Mouse (Mus musculus): Measurements from ENCODE around the gene Itih4. TPM values are rescaled to one million over a fixed set of nuclear protein-coding genes. Genes with fewer than 3 reads are reported as not detected.

Gene Itih4
- polyA plus RNA-seq, 1 experiment = not detected

- H3K27me3 ChIP-seq (ENCODE audit: control insufficient read depth, insufficient read depth, low read length) = no peaks in the 10 kb centered on the region
- H3K27ac ChIP-seq (ENCODE audit: insufficient read depth, low read depth, low read length) = no peak overlapping the region
- H3K4me1 ChIP-seq (ENCODE audit: control insufficient read depth, insufficient read depth, insufficient read length, low read length) = no peaks in the 10 kb centered on the region
- H3K36me3 ChIP-seq (ENCODE audit: control insufficient read depth, insufficient read depth, low read length) = no peaks in the 10 kb centered on the region
- TF ChIP-seq CTCF (IDR thresholded peaks at IDR 0.05; ENCODE audit: extremely low read depth, insufficient read length, insufficient replicate concordance, low read depth, low read length) = no peak
- TF ChIP-seq POLR2A (IDR thresholded peaks at IDR 0.05; ENCODE audit: low read depth, low read length) = no peak
- no peak overlapping the region for H3K4me3 ChIP-seq (ENCODE audit: low read depth, low read length)
- WGBS = 72% methylated on average over 3 of the region's 3 CpGs
Observed at GRCm38 (mm10) chr14:30899972-30900371, 13.7 kb downstream of the Itih4 start.

- Histone ChIP-seq H3K36me3 (ENCODE audit: control insufficient read depth, insufficient read depth, low read length) (no peaks in the 10 kb centered on the region), H3K4me3 (ENCODE audit: low read depth, low read length) (no peak overlapping the region), H3K4me1 (ENCODE audit: control insufficient read depth, insufficient read depth, insufficient read length, low read length) (no peaks in the 10 kb centered on the region), H3K27ac (ENCODE audit: insufficient read depth, low read depth, low read length) (no peak overlapping the region), H3K27me3 (ENCODE audit: control insufficient read depth, insufficient read depth, low read length) (no peaks in the 10 kb centered on the region)
- TF ChIP-seq POLR2A (IDR thresholded peaks at IDR 0.05; ENCODE audit: low read depth, low read length) (no peak), CTCF (IDR thresholded peaks at IDR 0.05; ENCODE audit: extremely low read depth, insufficient read length, insufficient replicate concordance, low read depth, low read length) (no peak)
- 82% methylated on average over 5 of the region's 5 CpGs for WGBS
Observed at GRCm38 (mm10) chr14:30902628-30903027, 16.4 kb downstream of the Itih4 start.

GRCm38 (mm10) chr14:30903036-30903435 lies 16.8 kb downstream of the Itih4 start:
- WGBS = 41% methylated on average over 3 of the region's 3 CpGs
- Histone ChIP-seq H3K4me1 (ENCODE audit: control insufficient read depth, insufficient read depth, insufficient read length, low read length) (no peaks in the 10 kb centered on the region), H3K36me3 (ENCODE audit: control insufficient read depth, insufficient read depth, low read length) (no peaks in the 10 kb centered on the region), H3K4me3 (ENCODE audit: low read depth, low read length) (no peak overlapping the region), H3K27me3 (ENCODE audit: control insufficient read depth, insufficient read depth, low read length) (no peaks in the 10 kb centered on the region), H3K27ac (ENCODE audit: insufficient read depth, low read depth, low read length) (no peak overlapping the region)
- TF ChIP-seq CTCF (IDR thresholded peaks at IDR 0.05; ENCODE audit: extremely low read depth, insufficient read length, insufficient replicate concordance, low read depth, low read length) (no peak), POLR2A (IDR thresholded peaks at IDR 0.05; ENCODE audit: low read depth, low read length) (no peak)

GRCm38 (mm10) chr14:30904307-30904706 lies 18.0 kb downstream of the Itih4 start:
- Histone ChIP-seq H3K27ac (ENCODE audit: insufficient read depth, low read depth, low read length) (no peak overlapping the region), H3K36me3 (ENCODE audit: control insufficient read depth, insufficient read depth, low read length) (no peaks in the 10 kb centered on the region), H3K4me3 (ENCODE audit: low read depth, low read length) (no peak overlapping the region), H3K27me3 (ENCODE audit: control insufficient read depth, insufficient read depth, low read length) (no peaks in the 10 kb centered on the region), H3K4me1 (ENCODE audit: control insufficient read depth, insufficient read depth, insufficient read length, low read length) (no peaks in the 10 kb centered on the region)
- 81% methylated on average over 8 of the region's 8 CpGs for WGBS
- TF ChIP-seq CTCF (IDR thresholded peaks at IDR 0.05; ENCODE audit: extremely low read depth, insufficient read length, insufficient replicate concordance, low read depth, low read length) = no peak
- TF ChIP-seq POLR2A (IDR thresholded peaks at IDR 0.05; ENCODE audit: low read depth, low read length) = no peak

GRCm38 (mm10) chr14:30906001-30906400 lies 19.7 kb downstream of the Itih4 start:
- H3K27me3 ChIP-seq (ENCODE audit: control insufficient read depth, insufficient read depth, low read length) = no peaks in the 10 kb centered on the region
- no peaks in the 10 kb centered on the region for H3K4me1 ChIP-seq (ENCODE audit: control insufficient read depth, insufficient read depth, insufficient read length, low read length)
- H3K27ac ChIP-seq (ENCODE audit: insufficient read depth, low read depth, low read length) = no peak overlapping the region
- no peak overlapping the region for H3K4me3 ChIP-seq (ENCODE audit: low read depth, low read length)
- TF ChIP-seq CTCF (IDR thresholded peaks at IDR 0.05; ENCODE audit: extremely low read depth, insufficient read length, insufficient replicate concordance, low read depth, low read length) (no peak), POLR2A (IDR thresholded peaks at IDR 0.05; ENCODE audit: low read depth, low read length) (no peak)
- 90% methylated on average over 6 of the region's 6 CpGs for WGBS
- H3K36me3 ChIP-seq (ENCODE audit: control insufficient read depth, insufficient read depth, low read length) = no peaks in the 10 kb centered on the region

- Histone ChIP-seq H3K27ac (ENCODE audit: insufficient read depth, low read depth, low read length) (peak overlapping the region; percentile 8; the same call in 1 of the 2 replicates), H3K4me3 (ENCODE audit: low read depth, low read length) (no peak overlapping the region), H3K36me3 (ENCODE audit: control insufficient read depth, insufficient read depth, low read length) (no peaks in the 10 kb centered on the region), H3K4me1 (ENCODE audit: control insufficient read depth, insufficient read depth, insufficient read length, low read length) (no peaks in the 10 kb centered on the region), H3K27me3 (ENCODE audit: control insufficient read depth, insufficient read depth, low read length) (no peaks in the 10 kb centered on the region)
- WGBS = 49% methylated on average over 3 of the region's 3 CpGs
- no peak for TF ChIP-seq CTCF (IDR thresholded peaks at IDR 0.05; ENCODE audit: extremely low read depth, insufficient read length, insufficient replicate concordance, low read depth, low read length)
- no peak for TF ChIP-seq POLR2A (IDR thresholded peaks at IDR 0.05; ENCODE audit: low read depth, low read length)
Observed at GRCm38 (mm10) chr14:30907814-30908265, 21.6 kb downstream of the Itih4 start.

- TF ChIP-seq CTCF (IDR thresholded peaks at IDR 0.05; ENCODE audit: extremely low read depth, insufficient read length, insufficient replicate concordance, low read depth, low read length) = no peak
- TF ChIP-seq POLR2A (IDR thresholded peaks at IDR 0.05; ENCODE audit: low read depth, low read length) = no peak
- H3K27me3 ChIP-seq (ENCODE audit: control insufficient read depth, insufficient read depth, low read length) = no peaks in the 10 kb centered on the region
- H3K36me3 ChIP-seq (ENCODE audit: control insufficient read depth, insufficient read depth, low read length) = no peaks in the 10 kb centered on the region
- no peak overlapping the region for H3K4me3 ChIP-seq (ENCODE audit: low read depth, low read length)
- 84% methylated on average over 8 of the region's 8 CpGs for WGBS
- no peaks in the 10 kb centered on the region for H3K4me1 ChIP-seq (ENCODE audit: control insufficient read depth, insufficient read depth, insufficient read length, low read length)
- H3K27ac ChIP-seq (ENCODE audit: insufficient read depth, low read depth, low read length) = no peak overlapping the region
Observed at GRCm38 (mm10) chr14:30911141-30911540, 24.9 kb downstream of the Itih4 start.

All from small intestine, adult 2 months (tissue).